Mouse (Mus musculus) lung, postnatal 0 days (tissue): ENCODE data around the gene Ksr2. TPM values are rescaled to one million over a fixed set of nuclear protein-coding genes. Genes with fewer than 3 reads are reported as not detected.
A peak's percentile ranks its signal among the peaks of the same experiment; 100 is the strongest.

ENCODE experiments used
- ATAC-seq: fragments of 200-750 bp; cut with Nextera tagmentation; 2 replicates; pipeline ENCODE4 v1.8.0; 2017; ENCODE audit warnings: moderate library complexity
- DNase-seq: peaks from one replicate; pipeline ENCODE4 v3.0.0-alpha.2; 2016; ENCODE audit warnings: low spot score
- H3K27ac ChIP-seq: fragments of 300-500 bp; sonication (generic); 2 replicates; pipeline ENCODE4 v1.5.1; 2014; ENCODE audit warnings: antibody characterized with exemption, mild to moderate bottlenecking, low read length, mixed read lengths
- H3K27me3 ChIP-seq: fragments of 300-500 bp; sonication (generic); replicated peaks from 2 replicates; pipeline ENCODE4 v1.6.1; 2014; ENCODE audit warnings: low read length, mixed read lengths; ENCODE audit not compliant: insufficient read depth
- H3K36me3 ChIP-seq: fragments of 300-500 bp; sonication (generic); 2 replicates; pipeline ENCODE4 v1.6.1; 2014; ENCODE audit warnings: low read length, mixed read lengths; ENCODE audit not compliant: insufficient read depth
- H3K4me1 ChIP-seq: fragments of 300-500 bp; sonication (generic); 2 replicates; pipeline ENCODE4 v1.6.1; 2014; ENCODE audit warnings: antibody characterized with exemption, low read depth, low read length, mixed read lengths; ENCODE audit not compliant: insufficient read depth
- H3K4me2 ChIP-seq: fragments of 300-500 bp; sonication (generic); replicated peaks from 2 replicates; pipeline ENCODE4 v1.6.1; 2014; ENCODE audit warnings: low read depth, mild to moderate bottlenecking, low read length, moderate library complexity, mixed read lengths
- H3K4me3 ChIP-seq: fragments of 300-500 bp; sonication (generic); 2 replicates; pipeline ENCODE4 v1.5.1; 2014; ENCODE audit warnings: low read depth, low read length
- H3K9ac ChIP-seq: fragments of 300-500 bp; sonication (generic); replicated peaks from 2 replicates; pipeline ENCODE4 v1.6.1; 2014; ENCODE audit warnings: low read depth, mild to moderate bottlenecking
- H3K9me3 ChIP-seq: fragments of 300-500 bp; sonication (generic); 2 replicates; pipeline ENCODE4 v1.6.1; 2016; ENCODE audit warnings: low read length, mixed read lengths
- CTCF ChIP-seq: IDR thresholded peaks from 2 replicates; pipeline ENCODE4 v1.5.1; 2016; ENCODE audit warnings: antibody characterized with exemption, mild to moderate bottlenecking
- EP300 ChIP-seq: IDR thresholded peaks from 2 replicates; pipeline ENCODE4 v1.6.1; 2016; ENCODE audit warnings: antibody characterized with exemption, mild to moderate bottlenecking, control low read depth
- WGBS: fragments of 180-500 bp; shearing (Covaris S2); extraction: QIAGEN DNeasy Blood & Tissue Kit; methylation state at CpG from one replicate; pipeline ENCODE4 v1.1.7; 2014; 5-methylcytosine and 5-hydroxymethylcytosine counted together
- polyA plus RNA-seq: library from polyadenylated mRNA; unstranded; fragments of >200 nt; fragmentation: Nextera tagmentation; extraction: Ambion mirVana; gene quantifications from 2 replicates; pipeline ENCODE4 v1.2.1, GENCODE M21; 2015

The Ksr2 gene
- polyA plus RNA-seq, 1 experiment from 2014 or later: 0.08 TPM

DNA sequence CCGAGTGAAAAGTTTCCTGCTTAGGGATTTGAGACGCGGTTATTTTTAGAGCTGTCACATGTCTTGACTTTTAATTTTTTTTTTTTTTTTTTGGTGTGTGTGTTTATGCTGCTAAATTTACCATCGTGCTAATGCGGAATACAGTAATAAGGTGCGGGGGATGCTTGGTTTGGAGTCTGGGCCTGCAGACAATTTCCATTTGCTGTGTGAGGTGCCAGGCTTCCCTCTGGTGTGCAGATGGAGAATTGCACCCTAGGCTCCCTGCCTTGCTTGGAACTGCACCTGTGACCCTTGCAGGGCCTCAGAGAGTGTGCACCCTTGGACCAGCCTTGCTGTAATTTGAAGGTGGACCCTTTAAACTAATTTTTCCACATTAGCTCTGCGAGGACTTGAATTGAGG is 80.1 kb downstream of the Ksr2 start:
- no peak overlapping the region for H3K27ac ChIP-seq
- no peak overlapping the region for H3K4me3 ChIP-seq
- 21% methylated on average over 7 of the region's 7 CpGs for WGBS
- H3K36me3 ChIP-seq: no peaks in the 10 kb centered on the region
- H3K9me3 ChIP-seq: no peaks in the 10 kb centered on the region
- H3K4me2 ChIP-seq: no peak overlapping the region
- no peaks in the 10 kb centered on the region for H3K4me1 ChIP-seq
- H3K27me3 ChIP-seq: no peaks in the 10 kb centered on the region
- TF ChIP-seq EP300 (no peak), CTCF (peak; percentile 90)
- peak; percentile 57 for ATAC-seq
- peak; percentile 55 for DNase-seq
- H3K9ac ChIP-seq: no peak overlapping the region

DNA sequence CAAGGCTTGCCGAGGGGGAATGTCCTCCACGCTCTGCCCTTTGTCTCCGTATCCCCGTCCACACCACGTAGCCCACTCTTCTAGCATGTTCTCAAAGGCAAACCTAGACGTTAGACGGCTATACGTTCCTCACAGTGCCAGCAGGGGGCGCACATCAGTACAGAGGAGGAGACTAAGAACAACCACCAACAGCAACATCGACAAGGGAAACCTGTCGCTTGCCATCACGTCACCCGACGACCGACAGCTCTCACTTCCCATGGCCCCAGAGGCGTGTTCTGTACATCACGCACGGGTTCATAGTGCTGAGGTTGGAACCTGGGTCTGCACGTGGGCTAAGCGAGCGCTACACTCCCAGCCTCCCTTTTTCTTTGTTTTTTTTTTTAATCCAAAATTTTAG is 83.3 kb downstream of the Ksr2 start:
- H3K4me1 ChIP-seq: no peaks in the 10 kb centered on the region
- H3K4me2 ChIP-seq: no peak overlapping the region
- WGBS: 67% methylated on average over 21 of the region's 21 CpGs
- ATAC-seq (no peak), DNase-seq (no peak)
- no peak overlapping the region for H3K9ac ChIP-seq
- H3K27ac ChIP-seq: no peak overlapping the region
- TF ChIP-seq CTCF (peak; percentile 69), EP300 (no peak)
- H3K4me3 ChIP-seq: no peak overlapping the region
- H3K36me3 ChIP-seq: no peaks in the 10 kb centered on the region
- no peaks in the 10 kb centered on the region for H3K9me3 ChIP-seq
- no peaks in the 10 kb centered on the region for H3K27me3 ChIP-seq

DNA sequence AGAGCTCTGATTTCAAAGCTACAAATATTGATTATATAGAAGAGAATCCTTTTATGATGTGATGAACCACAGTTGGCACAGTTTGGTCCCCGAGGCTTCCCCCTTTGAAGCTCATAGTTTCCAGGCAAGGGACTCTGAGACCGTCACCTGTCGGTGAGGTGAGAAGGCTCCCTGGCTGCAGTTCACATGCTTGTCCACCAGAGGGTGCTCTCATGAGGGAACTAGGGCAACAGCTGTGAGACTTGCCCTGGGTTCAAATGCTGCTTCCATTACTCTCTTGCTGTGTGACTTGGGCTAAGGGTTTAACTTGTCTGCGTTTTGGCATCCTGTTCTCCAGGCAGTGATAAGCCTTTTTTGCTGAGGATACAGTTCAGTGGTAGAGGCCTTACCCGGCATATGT is 88.8 kb downstream of the Ksr2 start:
- H3K27me3 ChIP-seq: no peaks in the 10 kb centered on the region
- no peaks in the 10 kb centered on the region for H3K9me3 ChIP-seq
- H3K27ac ChIP-seq: no peak overlapping the region
- H3K4me1 ChIP-seq: no peaks in the 10 kb centered on the region
- ATAC-seq (no peak), DNase-seq (no peak)
- WGBS: 76% methylated on average over 5 of the region's 5 CpGs
- no peaks in the 10 kb centered on the region for H3K36me3 ChIP-seq
- H3K4me3 ChIP-seq: no peak overlapping the region
- no peak overlapping the region for H3K9ac ChIP-seq
- TF ChIP-seq CTCF (peak; percentile 63), EP300 (no peak)
- no peak overlapping the region for H3K4me2 ChIP-seq

DNA sequence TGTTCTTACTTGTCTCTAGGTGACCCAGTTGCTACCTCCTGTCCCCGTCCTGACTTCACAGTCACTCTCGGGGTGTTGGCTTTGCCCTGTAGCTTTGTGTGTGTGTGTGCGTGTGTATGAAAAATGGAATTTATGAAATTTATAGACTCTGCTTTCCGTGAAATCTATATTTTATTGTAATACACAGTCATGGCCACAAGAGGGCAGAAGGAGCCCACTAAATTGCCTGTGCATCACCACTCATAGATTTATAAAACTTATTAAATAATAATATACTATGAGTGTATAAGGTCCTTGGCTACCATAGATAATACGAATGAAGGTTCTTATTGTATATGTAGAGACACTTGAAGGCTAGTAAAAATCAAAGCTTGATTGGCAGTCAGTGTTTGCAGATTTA is 90.6 kb downstream of the Ksr2 start:
- DNase-seq (no peak), ATAC-seq (no peak)
- H3K9ac ChIP-seq: no peak overlapping the region
- no peak for TF ChIP-seq EP300
- peak; percentile 54 for TF ChIP-seq CTCF
- H3K4me1 ChIP-seq: no peaks in the 10 kb centered on the region
- no peak overlapping the region for H3K4me3 ChIP-seq
- H3K27ac ChIP-seq: no peak overlapping the region
- H3K27me3 ChIP-seq: no peaks in the 10 kb centered on the region
- no peak overlapping the region for H3K4me2 ChIP-seq
- no peaks in the 10 kb centered on the region for H3K36me3 ChIP-seq
- H3K9me3 ChIP-seq: no peaks in the 10 kb centered on the region
- 85% methylated on average over 5 of the region's 5 CpGs for WGBS

DNA sequence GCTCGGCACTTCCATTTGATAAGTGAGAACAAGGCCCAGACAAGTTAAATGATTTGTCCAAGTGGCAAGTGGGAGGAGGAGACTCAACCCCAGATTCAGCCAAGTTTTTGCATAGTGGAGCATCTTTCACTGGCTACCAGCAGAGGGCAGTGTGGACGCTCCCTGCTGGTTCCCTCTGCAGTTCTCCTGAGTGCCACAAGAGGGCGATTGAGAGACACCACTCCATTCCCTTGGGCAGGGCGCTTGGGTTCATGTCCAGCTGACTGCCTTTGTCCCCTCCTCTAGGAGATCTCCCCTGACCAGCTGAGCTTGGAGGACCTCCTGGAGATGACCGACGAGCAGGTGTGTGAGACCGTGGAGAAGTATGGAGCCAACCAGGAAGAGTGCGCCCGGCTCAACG is 91.4 kb downstream of the Ksr2 start:
- TF ChIP-seq EP300 (no peak), CTCF (peak; percentile 99)
- Histone ChIP-seq H3K4me2 (no peak overlapping the region), H3K27me3 (no peaks in the 10 kb centered on the region), H3K9me3 (no peaks in the 10 kb centered on the region), H3K4me1 (no peaks in the 10 kb centered on the region), H3K36me3 (no peaks in the 10 kb centered on the region), H3K27ac (no peak overlapping the region), H3K9ac (no peak overlapping the region), H3K4me3 (no peak overlapping the region)
- ATAC-seq (peak; percentile 17; the same call in 1 of the 2 replicates), DNase-seq (peak; percentile 67)
- WGBS: 66% methylated on average over 10 of the region's 10 CpGs

DNA sequence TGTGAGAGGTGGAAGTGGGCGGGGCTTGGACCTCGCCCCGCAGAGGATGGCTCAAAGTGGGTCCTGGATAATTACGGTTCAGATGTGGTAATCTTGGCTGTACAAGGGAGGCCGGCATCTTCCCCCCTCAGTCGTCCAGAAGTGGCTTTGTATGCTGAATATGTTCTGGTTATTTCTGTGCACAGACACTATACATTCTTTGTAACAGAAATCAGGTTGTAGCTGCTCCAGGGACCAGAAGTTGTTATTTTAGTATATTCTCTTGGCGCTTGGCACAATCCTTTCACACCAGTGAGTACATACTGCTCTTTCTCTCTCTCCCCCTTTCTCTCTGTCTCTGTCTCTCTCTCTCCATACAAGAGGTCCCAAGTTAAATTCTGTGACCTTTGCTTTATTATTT is 92.0 kb downstream of the Ksr2 start:
- Histone ChIP-seq H3K4me3 (no peak overlapping the region), H3K27me3 (no peaks in the 10 kb centered on the region), H3K4me1 (no peaks in the 10 kb centered on the region), H3K36me3 (no peaks in the 10 kb centered on the region), H3K9me3 (no peaks in the 10 kb centered on the region), H3K4me2 (no peak overlapping the region), H3K9ac (no peak overlapping the region), H3K27ac (no peak overlapping the region)
- WGBS: 61% methylated on average over 7 of the region's 7 CpGs
- DNase-seq: no peak
- no peak for ATAC-seq
- TF ChIP-seq EP300: no peak
- TF ChIP-seq CTCF: no peak

DNA sequence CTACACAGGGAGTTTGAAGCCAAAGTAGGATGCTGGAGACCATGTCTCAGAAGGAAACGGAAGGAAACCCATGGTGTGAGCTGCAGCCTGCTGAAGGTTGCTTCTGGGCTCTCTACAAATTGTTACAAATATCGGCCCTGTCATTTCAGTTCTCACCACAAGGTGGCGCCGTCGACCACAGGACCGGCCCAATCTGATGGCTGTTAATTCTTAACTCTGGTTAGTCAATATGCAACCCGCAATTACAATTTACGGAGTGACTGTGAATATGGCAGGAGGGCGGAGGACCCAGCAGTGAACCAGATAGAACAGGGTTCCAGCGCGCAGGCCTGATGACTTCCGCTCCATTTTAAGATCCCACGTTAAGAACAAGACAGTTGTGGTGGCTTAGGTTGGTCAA is 92.6 kb downstream of the Ksr2 start:
- Histone ChIP-seq H3K9ac (no peak overlapping the region), H3K4me1 (no peaks in the 10 kb centered on the region), H3K4me3 (no peak overlapping the region), H3K9me3 (no peaks in the 10 kb centered on the region), H3K36me3 (no peaks in the 10 kb centered on the region), H3K27me3 (no peaks in the 10 kb centered on the region), H3K4me2 (no peak overlapping the region), H3K27ac (no peak overlapping the region)
- no peak for TF ChIP-seq EP300
- TF ChIP-seq CTCF: peak; percentile 82
- ATAC-seq (no peak), DNase-seq (peak; percentile 32)
- WGBS: 30% methylated on average over 13 of the region's 13 CpGs
